ENCODE assay signal across 8 mouse cellular contexts in the genomic region with DNA sequence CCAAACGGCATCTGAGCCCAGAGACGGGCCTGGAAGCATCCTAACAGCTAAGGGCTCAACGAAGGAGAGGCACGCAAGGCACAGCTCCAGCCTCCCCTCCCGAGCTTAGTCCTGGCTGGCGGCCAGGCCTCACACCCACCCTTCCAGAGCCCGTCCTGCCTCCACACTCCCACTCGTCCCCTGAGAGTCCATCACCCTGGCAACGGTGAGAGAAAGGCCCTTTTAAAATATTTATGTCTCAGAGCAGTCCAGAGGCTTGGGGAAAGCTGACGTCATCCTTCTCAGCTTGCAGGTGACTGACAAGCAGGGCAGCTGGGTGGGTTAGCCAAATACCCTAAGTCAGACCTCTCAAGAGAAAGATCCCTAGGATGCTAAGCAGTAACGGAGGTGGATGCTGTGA. TPM values are rescaled to one million over a fixed set of nuclear protein-coding genes. Genes with fewer than 3 reads are reported as not detected.
A peak's percentile ranks its signal among the peaks of the same experiment; 100 is the strongest.
DNase-seq lines count a peak whose midpoint lies in the region; ATAC-seq and TF ChIP-seq lines count a peak whose summit lies in the region.

No protein-coding gene starts in this region.

- no peak overlapping the region for H3K4me3 ChIP-seq in C2C12 (ENCODE audit: insufficient read depth, poor library complexity, severe bottlenecking)
- H3K4me3 ChIP-seq in hindbrain, embryonic 13.5 days = no peak overlapping the region
- H3K4me3 ChIP-seq in midbrain, embryonic 14.5 days (replicated peaks; ENCODE audit: low read depth, low read length) = 0 out of 2 replicates have a peak overlapping the region, but pooled peaks have one; percentile 3
- H3K4me3 ChIP-seq in stomach, postnatal 0 days (ENCODE audit: low read depth, low read length) = no peak overlapping the region

- H3K4me2 ChIP-seq in hindbrain, embryonic 13.5 days = peak overlapping the region; percentile 25
- H3K4me2 ChIP-seq in midbrain, embryonic 14.5 days (ENCODE audit: low read length) = peak overlapping the region; percentile 31
- H3K4me2 ChIP-seq in stomach, postnatal 0 days (replicated peaks; ENCODE audit: low read depth) = peak overlapping the region; percentile 8; the same call in 1 of the 2 replicates

- WGBS in hindbrain, embryonic 13.5 days = 8% methylated on average over 11 of the region's 11 CpGs
- 2% methylated on average over 11 of the region's 11 CpGs for WGBS in midbrain, embryonic 14.5 days
- 18% methylated on average over 11 of the region's 11 CpGs for WGBS in stomach, postnatal 0 days

- H3K27me3 ChIP-seq in C2C12 (ENCODE audit: control insufficient read depth, insufficient read depth, insufficient read length) = no peaks in the 10 kb centered on the region
- no peaks in the 10 kb centered on the region for H3K27me3 ChIP-seq in hindbrain, embryonic 13.5 days
- H3K27me3 ChIP-seq in midbrain, embryonic 14.5 days (ENCODE audit: control insufficient read depth, insufficient read depth, low read length) = no peaks in the 10 kb centered on the region
- H3K27me3 ChIP-seq in stomach, postnatal 0 days (ENCODE audit: control insufficient read depth, insufficient read depth, low read length) = no peaks in the 10 kb centered on the region

- peak overlapping the region; percentile 19 for H3K9ac ChIP-seq in hindbrain, embryonic 13.5 days
- peak overlapping the region; percentile 34 for H3K9ac ChIP-seq in midbrain, embryonic 14.5 days (replicated peaks; ENCODE audit: low read length)
- no peak overlapping the region for H3K9ac ChIP-seq in stomach, postnatal 0 days (ENCODE audit: low read length)

- H3K79me3 ChIP-seq in C2C12 (ENCODE audit: low read depth) = no peaks in the 10 kb centered on the region

- peaks cover 40% of the 10 kb centered on the region for H3K36me3 ChIP-seq in C2C12 (ENCODE audit: control insufficient read depth, insufficient read depth)
- peaks cover 44% of the 10 kb centered on the region for H3K36me3 ChIP-seq in hindbrain, embryonic 13.5 days
- H3K36me3 ChIP-seq in midbrain, embryonic 14.5 days (ENCODE audit: control insufficient read depth, insufficient read depth, low read length) = peaks cover 39% of the 10 kb centered on the region
- H3K36me3 ChIP-seq in stomach, postnatal 0 days (ENCODE audit: control insufficient read depth, insufficient read depth, low read length) = 0 out of 2 replicates have a peak, but pooled peaks cover 3% of the 10 kb centered on the region

- no peak for TF ChIP-seq EP300 in stomach, postnatal 0 days (optimal IDR thresholded peaks at IDR 0.05)

- peaks cover 36% of the 10 kb centered on the region for H3K4me1 ChIP-seq in hindbrain, embryonic 13.5 days (replicated peaks)
- peaks cover 23% of the 10 kb centered on the region for H3K4me1 ChIP-seq in midbrain, embryonic 14.5 days (ENCODE audit: control insufficient read depth, insufficient read depth, low read length)
- H3K4me1 ChIP-seq in stomach, postnatal 0 days (replicated peaks; ENCODE audit: control insufficient read depth, insufficient read depth) = no peaks in the 10 kb centered on the region

- peak; percentile 75 for ATAC-seq in hindbrain, embryonic 13.5 days (ENCODE audit: low FRiP score)
- peak; percentile 84 for ATAC-seq in midbrain, embryonic 14.5 days (ENCODE audit: low FRiP score, low TSS enrichment)
- ATAC-seq in stomach, postnatal 0 days (ENCODE audit: low FRiP score, low TSS enrichment) = peak; percentile 77

- H3K27ac ChIP-seq in hindbrain, embryonic 13.5 days = peak overlapping the region; percentile 81
- H3K27ac ChIP-seq in midbrain, embryonic 14.5 days (replicated peaks; ENCODE audit: low read depth, low read length) = peak overlapping the region; percentile 85
- peak overlapping the region; percentile 63 for H3K27ac ChIP-seq in stomach, postnatal 0 days (replicated peaks)

- H3K79me2 ChIP-seq in C2C12 (ENCODE audit: control insufficient read depth, insufficient read depth) = no peaks in the 10 kb centered on the region

- DNase-seq in brain, adult 2 months (ENCODE audit: low read depth, low spot score) = peak; percentile 91
- DNase-seq in gastrocnemius, adult 18-20 months (ENCODE audit: low spot score) = peak; percentile 40
- peak; percentile 75 to 87 for DNase-seq in left cerebral cortex, adult 9 months (ENCODE audit: low spot score in 2 of 2)
- peak; percentile 95 for DNase-seq in midbrain, embryonic 14.5 days
- peak; percentile 56 for DNase-seq in stomach, postnatal 0 days (ENCODE audit: low spot score)
- no peak for DNase-seq in thymus, postnatal 25 days

- TF ChIP-seq CTCF in C2C12 (IDR thresholded peaks at IDR 0.05; ENCODE audit: control insufficient read depth, insufficient read depth, insufficient read length) = no peak
- TF ChIP-seq CTCF in stomach, postnatal 0 days (IDR thresholded peaks at IDR 0.05; ENCODE audit: low read depth) = no peak

- no peaks in the 10 kb centered on the region for H3K9me3 ChIP-seq in hindbrain, embryonic 13.5 days
- no peaks in the 10 kb centered on the region for H3K9me3 ChIP-seq in midbrain, embryonic 14.5 days (ENCODE audit: control insufficient read depth, low read length)
- H3K9me3 ChIP-seq in stomach, postnatal 0 days (ENCODE audit: control insufficient read depth, low read length) = no peaks in the 10 kb centered on the region

- H3ac ChIP-seq in C2C12 (ENCODE audit: control insufficient read depth, insufficient read length, low read depth) = no peak overlapping the region

TF ChIP-seq in C2C12, 6 proteins besides CTCF, POLR2A, EP300 and RAD21:
- TF ChIP-seq MYOG (IDR thresholded peaks at IDR 0.05; ENCODE audit: control insufficient read depth, extremely low read depth, insufficient read length) = no peak
- TF ChIP-seq USF1 (IDR thresholded peaks at IDR 0.05; ENCODE audit: low read depth) = no peak
- TF ChIP-seq MYOD1 (IDR thresholded peaks at IDR 0.05; ENCODE audit: control insufficient read depth, insufficient read length, low read depth) = peak; percentile 62

RNA-seq across cellular contexts. Expression of a gene that starts 5.8 kb away (rescaled TPM):
- 17.0 TPM for polyA plus RNA-seq in C2C12 (2012; fragmentation: generic; extraction: Trizol)
- 1 to 10 TPM; 3.0 to 3.9 TPM for total RNA-seq in gastrocnemius, adult 18-20 months (2021)
- polyA plus RNA-seq in hindbrain, embryonic 13.5 days (2015; fragmentation: Nextera tagmentation; extraction: Ambion mirVana) = 16.8 and 18.4 TPM in 2 replicates
- 43.5 and 48.6 TPM in 2 replicates for polyA plus RNA-seq in midbrain, embryonic 14.5 days (2014; fragmentation: Nextera tagmentation; extraction: Ambion mirVana)
- 4.5 and 5.4 TPM in 2 replicates for polyA plus RNA-seq in stomach, postnatal 0 days (2015; fragmentation: Nextera tagmentation; extraction: Ambion mirVana)

RNA-seq across cellular contexts. Expression of a gene that starts 29.9 kb away (rescaled TPM):
- polyA plus RNA-seq in C2C12 (2012; fragmentation: generic; extraction: Trizol) = 23.9 TPM
- 10 to 100 TPM; 74.1 to 78.0 TPM for total RNA-seq in gastrocnemius, adult 18-20 months (2021)
- polyA plus RNA-seq in hindbrain, embryonic 13.5 days (2015; fragmentation: Nextera tagmentation; extraction: Ambion mirVana) = 15.7 and 17.6 TPM in 2 replicates
- polyA plus RNA-seq in midbrain, embryonic 14.5 days (2014; fragmentation: Nextera tagmentation; extraction: Ambion mirVana) = 16.2 and 17.1 TPM in 2 replicates
- 5.7 and 6.8 TPM in 2 replicates for polyA plus RNA-seq in stomach, postnatal 0 days (2015; fragmentation: Nextera tagmentation; extraction: Ambion mirVana)

RNA-seq across cellular contexts. Expression of a gene that starts 39.6 kb away (rescaled TPM):
- polyA plus RNA-seq in C2C12 (2012; fragmentation: generic; extraction: Trizol) = 61.6 TPM
- 10 to 100 TPM; 22.7 to 24.3 TPM for total RNA-seq in gastrocnemius, adult 18-20 months (2021)
- 157 TPM in 2 replicates for polyA plus RNA-seq in hindbrain, embryonic 13.5 days (2015; fragmentation: Nextera tagmentation; extraction: Ambion mirVana)
- 119 and 154 TPM in 2 replicates for polyA plus RNA-seq in midbrain, embryonic 14.5 days (2014; fragmentation: Nextera tagmentation; extraction: Ambion mirVana)
- 37.7 and 38.6 TPM in 2 replicates for polyA plus RNA-seq in stomach, postnatal 0 days (2015; fragmentation: Nextera tagmentation; extraction: Ambion mirVana)
